Mouse (Mus musculus) MEL (cell line): ENCODE measurements around the gene Cxcr1. TPM values are rescaled to one million over a fixed set of nuclear protein-coding genes. Genes with fewer than 3 reads are reported as not detected.

Experiments used
- DNase-seq: peaks from one replicate; pipeline ENCODE4 v3.0.0; 2011; ENCODE audit warnings: low read depth, low spot score
- H3K27ac ChIP-seq: 2 replicates; pipeline ENCODE4 v1.5.1; 2012; ENCODE audit warnings: low read depth, mild to moderate bottlenecking, control low read depth, low read length, moderate library complexity; ENCODE audit not compliant: control insufficient read depth
- H3K27me3 ChIP-seq, 2 experiments: fragments of 150-350 bp in 1 of 2; sonication (generic) in 1 of 2; 2 replicates each; pipeline ENCODE4 v1.6.1; 2012; ENCODE audit warnings: low read length in 2 of 2, mild to moderate bottlenecking in 2 of 2, improper control_type of control experiment in 1 of 2, moderate library complexity in 1 of 2; ENCODE audit not compliant: insufficient read depth in 2 of 2, control insufficient read depth in 1 of 2
- H3K36me3 ChIP-seq, 2 experiments: 2 replicates each; pipeline ENCODE4 v1.6.1; 2012 to 2014; ENCODE audit warnings: low read length in 2 of 2, improper control_type of control experiment in 1 of 2, inconsistent platforms in 1 of 2, mild to moderate bottlenecking in 1 of 2; ENCODE audit not compliant: insufficient read depth in 2 of 2, control insufficient read depth in 1 of 2
- H3K4me1 ChIP-seq, 2 experiments: fragments of 150-350 bp in 1 of 2; sonication (generic) in 1 of 2; 2 replicates each; pipeline ENCODE4 v1.6.1; 2012; ENCODE audit warnings: low read length in 2 of 2, improper control_type of control experiment in 1 of 2, mild to moderate bottlenecking in 1 of 2; ENCODE audit not compliant: insufficient read depth in 2 of 2, control insufficient read depth in 1 of 2
- H3K4me3 ChIP-seq, 2 experiments: fragments of 150-350 bp in 1 of 2; sonication (generic) in 1 of 2; 2 replicates each; pipeline ENCODE4 v1.5.1; 2012; ENCODE audit warnings: low read depth in 2 of 2, low read length in 2 of 2, mild to moderate bottlenecking in 2 of 2, moderate library complexity in 2 of 2, control low read depth in 1 of 2, improper control_type of control experiment in 1 of 2; ENCODE audit not compliant: control insufficient read depth in 1 of 2, insufficient read depth in 1 of 2
- H3K79me2 ChIP-seq: 2 replicates; pipeline ENCODE4 v1.6.1; 2012; ENCODE audit warnings: mild to moderate bottlenecking, low read length, moderate library complexity; ENCODE audit not compliant: control insufficient read depth, poor library complexity, insufficient read depth
- H3K9ac ChIP-seq: 2 replicates; pipeline ENCODE4 v1.6.1; 2012; ENCODE audit warnings: low read depth, mild to moderate bottlenecking, control low read depth, low read length, moderate library complexity; ENCODE audit not compliant: control insufficient read depth, poor library complexity, severe bottlenecking
- H3K9me3 ChIP-seq: fragments of 150-350 bp; sonication (generic); replicated peaks from 2 replicates; pipeline ENCODE4 v1.6.1; 2012; ENCODE audit warnings: mild to moderate bottlenecking, low read length, improper control_type of control experiment, moderate library complexity; ENCODE audit not compliant: insufficient read depth
- ETS1 ChIP-seq: IDR thresholded peaks from 2 replicates; pipeline ENCODE4 v1.6.1; 2012; ENCODE audit warnings: low read depth, mild to moderate bottlenecking, inconsistent platforms, low read length, improper control_type of control experiment, moderate library complexity
- JUND ChIP-seq: IDR thresholded peaks from 2 replicates; pipeline ENCODE4 v1.6.1; 2011; ENCODE audit warnings: low read depth, mild to moderate bottlenecking, improper control_type of control experiment, low read length
- MAFK ChIP-seq: IDR thresholded peaks from 2 replicates; pipeline ENCODE4 v1.6.1; 2011; ENCODE audit warnings: low read depth, mild to moderate bottlenecking, low read length, improper control_type of control experiment, borderline replicate concordance
- MEF2A ChIP-seq: IDR thresholded peaks from 2 replicates; pipeline ENCODE4 v1.6.1; 2014; ENCODE audit warnings: low read depth, mild to moderate bottlenecking, inconsistent platforms, low read length, improper control_type of control experiment; ENCODE audit not compliant: poor library complexity, insufficient replicate concordance, severe bottlenecking; ENCODE audit errors: extremely low read depth
- RAD21 ChIP-seq: IDR thresholded peaks from 2 replicates; pipeline ENCODE4 v1.6.1; 2011; ENCODE audit warnings: mild to moderate bottlenecking, low read depth, low read length, improper control_type of control experiment
- SMC3 ChIP-seq: IDR thresholded peaks from 2 replicates; pipeline ENCODE4 v1.6.1; 2011; ENCODE audit warnings: low read depth, low read length, improper control_type of control experiment
- TAL1 ChIP-seq: IDR thresholded peaks from 2 replicates; pipeline ENCODE4 v1.6.1; 2012; ENCODE audit warnings: mild to moderate bottlenecking, inconsistent platforms, low read length, moderate library complexity, mixed read lengths
- TBP ChIP-seq: IDR thresholded peaks from 2 replicates; pipeline ENCODE4 v1.8.0; 2011; ENCODE audit warnings: low read depth, low read length, improper control_type of control experiment
- USF1 ChIP-seq: IDR thresholded peaks from 2 replicates; pipeline ENCODE4 v1.6.1; 2014; ENCODE audit warnings: low read depth, mild to moderate bottlenecking, inconsistent platforms, low read length, improper control_type of control experiment, moderate library complexity
- USF2 ChIP-seq, 2 experiments: IDR thresholded peaks; 2 replicates each; pipeline ENCODE4 v1.6.1; 2011 to 2012; ENCODE audit warnings: improper control_type of control experiment in 2 of 2, low read length in 2 of 2, borderline replicate concordance in 1 of 2, inconsistent platforms in 1 of 2, low read depth in 1 of 2, mild to moderate bottlenecking in 1 of 2; ENCODE audit not compliant: insufficient read depth in 1 of 2
- ZC3H11A ChIP-seq: IDR thresholded peaks from 2 replicates; pipeline ENCODE4 v1.6.1; 2012; ENCODE audit warnings: low read depth, mild to moderate bottlenecking, inconsistent platforms, low read length, improper control_type of control experiment
- ZMIZ1 ChIP-seq: IDR thresholded peaks from 2 replicates; pipeline ENCODE4 v1.6.1; 2012; ENCODE audit warnings: low read depth, mild to moderate bottlenecking, inconsistent platforms, low read length, improper control_type of control experiment, moderate library complexity
- polyA plus RNA-seq, 2 experiments: library from polyadenylated mRNA; stranded (reverse) in 1 of 2; unstranded in 1 of 2; fragments of >175 nt in 1 of 2; fragments of >200 nt in 1 of 2; gene quantifications; 2 replicates each; pipeline versions ENCODE4 v1.2.1 to v1.2.4; 2012; ENCODE audit warnings: low replicate concordance in 2 of 2, low read depth in 1 of 2; ENCODE audit not compliant: insufficient read length in 2 of 2, insufficient read depth in 1 of 2, missing spikeins in 1 of 2
- total RNA-seq: library from RNA; depleted of rRNA; stranded (reverse); fragments of 300-350 nt; gene quantifications from 2 replicates; pipeline ENCODE4 v1.2.3, GENCODE M21; 2012; rRNA removed

Cxcr1 gene
- total and polyA plus RNA-seq, 3 experiments = not detected

DNA sequence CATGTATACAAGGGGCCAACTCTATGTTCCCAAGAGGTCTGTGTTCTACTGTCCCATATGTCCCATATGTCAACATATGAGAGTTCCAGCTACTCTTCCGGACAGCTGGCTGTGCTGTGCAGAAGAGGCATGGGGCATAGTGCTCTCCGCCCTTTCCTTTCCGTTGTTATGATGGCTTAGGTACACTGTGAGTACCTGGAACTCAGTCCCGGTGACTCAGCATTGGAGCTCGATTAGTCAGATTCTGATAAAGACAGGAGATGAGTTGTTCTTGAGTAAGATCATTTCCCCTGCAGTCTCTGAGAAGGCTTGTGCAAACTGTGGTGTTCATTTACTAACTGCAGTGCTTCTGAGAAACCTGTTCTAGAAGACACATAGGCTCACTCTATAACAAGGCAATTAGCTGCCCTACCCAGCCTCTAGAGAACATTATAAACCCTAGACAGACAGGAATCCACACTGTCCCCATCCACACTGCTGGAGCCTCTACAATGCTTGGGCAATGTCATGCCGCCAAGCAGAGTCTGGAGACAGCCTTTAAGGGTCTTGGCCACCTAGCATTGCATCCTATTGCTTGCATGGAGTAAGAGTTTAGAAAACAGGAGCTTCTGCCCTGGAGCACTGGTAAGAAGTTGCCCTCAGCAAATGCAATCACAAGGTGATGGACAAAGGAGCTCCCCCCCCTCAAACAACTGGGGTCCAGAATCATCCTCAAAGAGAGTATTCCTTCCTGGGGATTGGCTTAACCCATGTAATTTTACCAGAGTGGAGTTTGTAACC is 45.1 kb downstream of the Cxcr1 start:
- Histone ChIP-seq H3K9ac (no peak overlapping the region), H3K36me3 (0 out of 4 replicates have a peak, but pooled peaks cover 0 to 3% of the 10 kb centered on the region in 2 experiments), H3K4me1 (peaks cover 0 to 10% of the 10 kb centered on the region in 2 experiments; a peak in 2 of 4 replicates), H3K79me2 (no peaks in the 10 kb centered on the region), H3K27me3 (no peaks in the 10 kb centered on the region), H3K9me3 (no peaks in the 10 kb centered on the region), H3K4me3 (no peak overlapping the region), H3K27ac (no peak overlapping the region)
- DNase-seq = no peak
- TF ChIP-seq USF2 (IDR thresholded peaks at IDR 0.05; ENCODE audit: borderline replicate concordance in 1 of 2, insufficient read depth in 1 of 2, low read depth in 1 of 2, low read length in 2 of 2) (no peak), ZMIZ1 (no peak), SMC3 (no peak), RAD21 (no peak), TAL1 (no peak), MAFK (no peak), ETS1 (no peak), TBP (no peak), USF1 (no peak), ZC3H11A (no peak), JUND (no peak), MEF2A (no peak)

Other genes starting within 250 kb of the Cxcr1 start
- gene Tns1, start 70.2 kb downstream of the Cxcr1 start, total RNA-seq = not detected in 2 replicates
- gene Tns1, start 70.2 kb downstream of the Cxcr1 start, polyA plus RNA-seq = under 1 TPM in 1 of 2 experiments, not detected in 1; 0.11 TPM
- gene Rufy4, start 69.1 kb downstream of the Cxcr1 start, total RNA-seq = 0.04 TPM in 1 of 2 replicates, not detected in the other
- under 1 TPM in 1 of 2 experiments, not detected in 1; 0.10 TPM for gene Rufy4, start 69.1 kb downstream of the Cxcr1 start, polyA plus RNA-seq
- 0.92 and 1.7 TPM in 2 replicates for gene Cxcr2, start 40.6 kb downstream of the Cxcr1 start, total RNA-seq
- gene Cxcr2, start 40.6 kb downstream of the Cxcr1 start, polyA plus RNA-seq = under 1 TPM in 1 of 2 experiments, not detected in 1; 0.11 TPM
- 141 and 166 TPM in 2 replicates for gene Arpc2, start 41.5 kb upstream of the Cxcr1 start, total RNA-seq
- 100 to 1,000 TPM; 108 to 423 TPM for gene Arpc2, start 41.5 kb upstream of the Cxcr1 start, polyA plus RNA-seq
- gene Gpbar1, start 83.9 kb upstream of the Cxcr1 start, total RNA-seq = 0.16 TPM in 1 of 2 replicates, not detected in the other
- not detected for gene Gpbar1, start 83.9 kb upstream of the Cxcr1 start, polyA plus RNA-seq
- gene Aamp, start 90.1 kb upstream of the Cxcr1 start, total RNA-seq = 107 and 108 TPM in 2 replicates
- 100 to 1,000 TPM in 1 of 2 experiments, not detected in 1; 169 TPM for gene Aamp, start 90.1 kb upstream of the Cxcr1 start, polyA plus RNA-seq
- gene Pnkd, start 90.3 kb upstream of the Cxcr1 start, total RNA-seq = 48.2 and 52.5 TPM in 2 replicates
- 10 to 100 TPM in 1 of 2 experiments, not detected in 1; 64.2 TPM for gene Pnkd, start 90.3 kb upstream of the Cxcr1 start, polyA plus RNA-seq
- 10.3 and 13.0 TPM in 2 replicates for gene Tmbim1, start 111.0 kb upstream of the Cxcr1 start, total RNA-seq
- gene Tmbim1, start 111.0 kb upstream of the Cxcr1 start, polyA plus RNA-seq = 10 to 100 TPM in 1 of 2 experiments, not detected in 1; 20.8 TPM
- 0.08 TPM in 1 of 2 replicates, not detected in the other for gene Catip, start 167.5 kb upstream of the Cxcr1 start, total RNA-seq
- under 1 TPM in 1 of 2 experiments, not detected in 1; 0.08 TPM for gene Catip, start 167.5 kb upstream of the Cxcr1 start, polyA plus RNA-seq
- 0.26 TPM in 1 of 2 replicates, not detected in the other for gene Slc11a1, start 180.6 kb upstream of the Cxcr1 start, total RNA-seq
- gene Slc11a1, start 180.6 kb upstream of the Cxcr1 start, polyA plus RNA-seq = under 1 TPM in 1 of 2 experiments, not detected in 1; 0.11 TPM
- gene Ctdsp1, start 196.9 kb upstream of the Cxcr1 start, total RNA-seq = 18.0 TPM in 2 replicates
- 10 to 100 TPM in 1 of 2 experiments, not detected in 1; 69.8 TPM for gene Ctdsp1, start 196.9 kb upstream of the Cxcr1 start, polyA plus RNA-seq
- gene Vil1, start 214.7 kb upstream of the Cxcr1 start, total RNA-seq = 0.03 and 0.04 TPM in 2 replicates
- gene Vil1, start 214.7 kb upstream of the Cxcr1 start, polyA plus RNA-seq = under 1 TPM in 1 of 2 experiments, not detected in 1; 0.04 TPM